In genomic region chr12:45052860-45053259, GRCm38 (mm10) we compare ENCODE assay signal across 27 mouse cellular contexts. TPM values are rescaled to one million over a fixed set of nuclear protein-coding genes. Genes with fewer than 3 reads are reported as not detected.
DNase-seq lines count a peak whose midpoint lies in the region; ATAC-seq lines count a peak whose summit lies in the region.
"Had no signal": no experiment of that assay in that cellular context is flagged by ENCODE, and none has a peak within 500 bp of the region (broad histone marks: within the 10 kb centered on the region; RNA-seq: fewer than 3 reads in every experiment).

No protein-coding gene starts in this region.

- H3K4me1 ChIP-seq in forebrain, embryonic 14.5 days (ENCODE audit: control insufficient read depth, insufficient read depth, low read length) = no peaks in the 10 kb centered on the region
- peaks cover 12% of the 10 kb centered on the region for H3K4me1 ChIP-seq in forebrain, embryonic 10.5 days
- H3K4me1 ChIP-seq: embryonic facial prominence, embryonic 12.5 days; embryonic facial prominence, embryonic 15.5 days; forebrain, embryonic 13.5 days; heart, embryonic 15.5 days; hindbrain, embryonic 10.5 days; hindbrain, embryonic 13.5 days; intestine, embryonic 15.5 days had no signal

- no peak overlapping the region for H3K27ac ChIP-seq in forebrain, embryonic 14.5 days (ENCODE audit: low read depth, low read length)
- H3K27ac ChIP-seq in forebrain, embryonic 10.5 days = no peak overlapping the region
- H3K27ac ChIP-seq: embryonic facial prominence, embryonic 12.5 days; embryonic facial prominence, embryonic 15.5 days; forebrain, embryonic 13.5 days; heart, embryonic 15.5 days; hindbrain, embryonic 10.5 days; hindbrain, embryonic 13.5 days; intestine, embryonic 15.5 days had no signal

- WGBS in forebrain, embryonic 14.5 days = 74% methylated on average over 5 of the region's 5 CpGs
- 91% methylated on average over 5 of the region's 5 CpGs for WGBS in forebrain, embryonic 10.5 days

- no peak for ATAC-seq in forebrain, embryonic 14.5 days
- ATAC-seq in frontal cortex, adult (ENCODE audit: low TSS enrichment) = peak; percentile 15; the same call in 1 of the 2 replicates
- ATAC-seq: activated CD4-positive, CD25-positive, alpha-beta regulatory T cell, adult 4 months; forebrain, embryonic 13.5 days; hindbrain, embryonic 16.5 days; intestine, embryonic 15.5 days had no signal

- H3K9ac ChIP-seq in forebrain, embryonic 14.5 days (ENCODE audit: low read length) = no peak overlapping the region
- H3K9ac ChIP-seq: embryonic facial prominence, embryonic 12.5 days; embryonic facial prominence, embryonic 15.5 days; forebrain, embryonic 13.5 days; heart, embryonic 12.5 days; heart, embryonic 15.5 days; hindbrain, embryonic 13.5 days; intestine, embryonic 15.5 days had no signal

- peak; percentile 49 for DNase-seq in forebrain, embryonic 14.5 days (ENCODE audit: low spot score)
- no peak for DNase-seq in forebrain, embryonic 10.5 days (ENCODE audit: extremely low spot score, low spot score)
- no peak for DNase-seq in frontal cortex, postnatal 25 days (ENCODE audit: low spot score in 2 of 2)
- DNase-seq in right cerebral cortex, postnatal 10 days (ENCODE audit: low spot score in 2 of 2) = peak; percentile 57 to 71
- DNase-seq in right cerebral cortex, postnatal 36 days (ENCODE audit: low spot score in 2 of 2) = no peak
- DNase-seq: adrenal gland, adult 8-10 months; adrenal gland, postnatal 25 days; cerebellum, adult 11 months; cerebellum, adult 2 months; cerebellum, adult 9-11 months; cerebellum, postnatal 25 days; gastrocnemius, postnatal 10 days; gastrocnemius, postnatal 36 days; heart, postnatal 10 days; heart, postnatal 36 days; kidney, adult 11 months had no signal

- H3K36me3 ChIP-seq in forebrain, embryonic 14.5 days (ENCODE audit: control insufficient read depth, insufficient read depth, low read length) = no peaks in the 10 kb centered on the region
- H3K36me3 ChIP-seq in forebrain, embryonic 10.5 days (replicated peaks) = no peaks in the 10 kb centered on the region
- H3K36me3 ChIP-seq: embryonic facial prominence, embryonic 12.5 days; embryonic facial prominence, embryonic 15.5 days; heart, embryonic 12.5 days; heart, embryonic 15.5 days; hindbrain, embryonic 10.5 days; hindbrain, embryonic 13.5 days; intestine, embryonic 15.5 days had no signal

- H3K4me2 ChIP-seq in forebrain, embryonic 14.5 days (ENCODE audit: low read length) = no peak overlapping the region
- H3K4me2 ChIP-seq: embryonic facial prominence, embryonic 12.5 days; embryonic facial prominence, embryonic 15.5 days; forebrain, embryonic 13.5 days; heart, embryonic 12.5 days; heart, embryonic 15.5 days; hindbrain, embryonic 13.5 days; intestine, embryonic 15.5 days had no signal

- H3K27me3 ChIP-seq in forebrain, embryonic 14.5 days (replicated peaks; ENCODE audit: control insufficient read depth, insufficient read depth, low read length) = no peaks in the 10 kb centered on the region
- no peaks in the 10 kb centered on the region for H3K27me3 ChIP-seq in forebrain, embryonic 10.5 days (ENCODE audit: poor library complexity, severe bottlenecking)
- H3K27me3 ChIP-seq: embryonic facial prominence, embryonic 12.5 days; embryonic facial prominence, embryonic 15.5 days; forebrain, embryonic 13.5 days; heart, embryonic 12.5 days; heart, embryonic 15.5 days; hindbrain, embryonic 13.5 days; intestine, embryonic 15.5 days had no signal

- H3K4me3 ChIP-seq in forebrain, embryonic 14.5 days (ENCODE audit: low read depth, low read length) = no peak overlapping the region
- no peak overlapping the region for H3K4me3 ChIP-seq in forebrain, embryonic 10.5 days
- H3K4me3 ChIP-seq: embryonic facial prominence, embryonic 12.5 days; embryonic facial prominence, embryonic 15.5 days; forebrain, embryonic 13.5 days; heart, embryonic 12.5 days; heart, embryonic 15.5 days; hindbrain, embryonic 10.5 days; hindbrain, embryonic 13.5 days; intestine, embryonic 15.5 days had no signal

- H3K9me3 ChIP-seq in forebrain, embryonic 14.5 days (replicated peaks; ENCODE audit: control insufficient read depth, low read length) = no peaks in the 10 kb centered on the region
- H3K9me3 ChIP-seq in forebrain, embryonic 10.5 days = no peaks in the 10 kb centered on the region
- H3K9me3 ChIP-seq: embryonic facial prominence, embryonic 12.5 days; embryonic facial prominence, embryonic 15.5 days; forebrain, embryonic 13.5 days; heart, embryonic 12.5 days; heart, embryonic 15.5 days; hindbrain, embryonic 10.5 days; hindbrain, embryonic 13.5 days; intestine, embryonic 15.5 days had no signal

RNA-seq across cellular contexts. Expression of gene Stxbp6, which starts 21.6 kb away (rescaled TPM):
- 6.9 and 9.0 TPM in 2 replicates for polyA plus RNA-seq in forebrain, embryonic 14.5 days (2014; fragmentation: Nextera tagmentation; extraction: Ambion mirVana)
- 15.2 and 15.9 TPM in 2 replicates for polyA plus RNA-seq in forebrain, embryonic 10.5 days (2016; fragmentation: Nextera tagmentation; extraction: Ambion mirVana)
- polyA plus RNA-seq: activated CD4-positive, CD25-positive, alpha-beta regulatory T cell, adult 4 months had no signal

Comparison
In these comparisons a context has a peak if more than half of its experiments do, and no peak if none do; other contexts are left out.
1. DNase-seq: peak in forebrain, embryonic 14.5 days (single experiment) and right cerebral cortex, postnatal 10 days (2 of 2); none in forebrain, embryonic 10.5 days (single experiment), frontal cortex, postnatal 25 days (0 of 2) and right cerebral cortex, postnatal 36 days (0 of 2).